Mouse (Mus musculus): ENCODE results near the gene 1700029P11Rik.

GRCm38 (mm10) chr15:81943176-81943749 lies 37.1 kb upstream of the 1700029P11Rik start:
- TF ChIP-seq CTCF (IDR thresholded peaks at IDR 0.05; ENCODE audit: extremely low read depth, insufficient read length, insufficient replicate concordance, low read depth, low read length) (no peak), POLR2A (IDR thresholded peaks at IDR 0.05; ENCODE audit: low read depth, low read length) (no peak)

Data from small intestine, adult 2 months (tissue).